Mouse (Mus musculus) cerebellum, adult 2 months (tissue): ENCODE data around the gene Ackr4. TPM values are rescaled to one million over a fixed set of nuclear protein-coding genes. Genes with fewer than 3 reads are reported as not detected.

ENCODE experiments used
- DNase-seq, 2 experiments: peaks; one replicate each; pipeline ENCODE4 v3.0.0; 2021
- H3K27ac ChIP-seq: fragments of 200-500 bp; 2 replicates; pipeline ENCODE4 v1.5.1; 2012; ENCODE audit warnings: low read length, control low read depth, inconsistent platforms; ENCODE audit not compliant: insufficient read depth
- H3K27me3 ChIP-seq: fragments of 200-500 bp; 2 replicates; pipeline ENCODE4 v1.6.1; 2012; ENCODE audit warnings: inconsistent platforms, mild to moderate bottlenecking, low read length, moderate library complexity; ENCODE audit not compliant: control insufficient read depth, insufficient read depth
- H3K4me1 ChIP-seq: fragments of 200-500 bp; 2 replicates; pipeline ENCODE4 v1.6.1; 2011; ENCODE audit warnings: low read length; ENCODE audit not compliant: control insufficient read depth, insufficient read depth
- H3K4me3 ChIP-seq: fragments of 200-500 bp; replicated peaks from 2 replicates; pipeline ENCODE3; 2011; ENCODE audit warnings: mild to moderate bottlenecking, low read depth, low read length, control low read depth; ENCODE audit not compliant: insufficient read depth
- CTCF ChIP-seq: fragments of 200-500 bp; IDR thresholded peaks from 2 replicates; pipeline ENCODE4 v1.5.1; 2011; ENCODE audit warnings: low read depth, mild to moderate bottlenecking, control low read depth, low read length, moderate library complexity, borderline replicate concordance; ENCODE audit not compliant: insufficient read depth
- POLR2A ChIP-seq: fragments of 200-500 bp; IDR thresholded peaks from 2 replicates; pipeline ENCODE4 v1.6.1; 2011; ENCODE audit warnings: low read length, control low read depth, borderline replicate concordance; ENCODE audit not compliant: insufficient read depth
- WGBS: fragments of 180-500 bp; shearing (Covaris S2); methylation state at CpG from one replicate; pipeline ENCODE4 v1.1.7; 2018; 5-methylcytosine and 5-hydroxymethylcytosine counted together
- polyA plus RNA-seq: library from polyadenylated mRNA; depleted of rRNA; stranded (reverse); fragments of >200 nt; gene quantifications from 2 replicates; pipeline ENCODE4 v1.2.3, GENCODE M21; 2012

Gene Ackr4
- polyA plus RNA-seq, 1 experiment, result 2.8 TPM

DNA sequence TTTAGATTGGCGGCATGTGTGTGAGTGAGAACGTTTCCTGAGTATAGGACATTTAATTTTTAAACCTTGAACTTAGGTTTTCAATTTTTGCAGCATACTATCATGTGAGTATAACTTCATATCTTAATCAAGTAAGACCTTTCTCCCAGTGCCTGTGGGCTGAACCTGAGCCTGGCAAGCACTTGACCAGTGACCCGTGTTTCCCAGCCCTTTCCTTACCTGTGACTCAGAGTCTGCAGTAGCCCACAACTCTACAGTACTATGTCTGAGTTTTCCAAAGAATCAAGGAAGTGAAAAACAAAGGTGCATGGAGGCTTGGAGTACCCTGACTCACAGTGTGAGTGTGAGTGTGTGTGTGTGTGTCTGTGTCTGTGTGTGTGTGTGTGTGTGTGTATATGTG lies 46.7 kb downstream of the Ackr4 start:
- 80% methylated on average over 3 of the region's 3 CpGs for WGBS
- Histone ChIP-seq H3K4me1 (no peaks in the 10 kb centered on the region), H3K27me3 (no peaks in the 10 kb centered on the region), H3K4me3 (no peak overlapping the region), H3K27ac (no peak overlapping the region)
- no peak for DNase-seq
- TF ChIP-seq CTCF (no peak), POLR2A (no peak)

GRCm38 (mm10) chr9:104079379-104079778 lies 47.4 kb downstream of the Ackr4 start:
- H3K27ac ChIP-seq, result no peak overlapping the region
- H3K4me3 ChIP-seq, result no peak overlapping the region
- no peaks in the 10 kb centered on the region for H3K4me1 ChIP-seq
- no peaks in the 10 kb centered on the region for H3K27me3 ChIP-seq
- 44% methylated on average over 5 of the region's 5 CpGs for WGBS
- TF ChIP-seq POLR2A (no peak), CTCF (peak; percentile 25; the same call in 1 of the 2 replicates)
- no peak for DNase-seq

DNA sequence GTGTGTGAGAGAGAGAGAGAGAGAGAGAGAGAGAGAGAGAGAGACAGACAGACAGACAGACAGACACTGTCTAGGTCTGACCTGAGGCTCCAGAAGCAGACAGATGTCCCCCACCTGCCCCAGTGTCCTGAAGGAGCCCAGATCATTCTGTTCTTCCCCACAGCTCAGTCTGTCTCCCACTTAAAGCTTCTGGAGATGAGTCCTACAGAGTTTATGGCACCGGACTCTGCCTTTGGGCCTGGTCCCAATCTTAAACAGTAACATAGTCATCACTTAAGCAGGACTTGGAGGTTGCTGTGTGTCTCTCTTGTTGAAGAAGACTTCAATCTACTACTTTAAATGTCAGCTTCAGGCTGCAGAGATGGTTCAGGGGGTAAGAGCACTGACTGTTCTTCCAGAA lies 48.0 kb downstream of the Ackr4 start:
- 88% methylated on average over 1 of the region's 1 CpGs for WGBS
- DNase-seq, result no peak
- Histone ChIP-seq H3K27me3 (no peaks in the 10 kb centered on the region), H3K4me1 (no peaks in the 10 kb centered on the region), H3K27ac (no peak overlapping the region), H3K4me3 (no peak overlapping the region)
- TF ChIP-seq CTCF, result no peak
- TF ChIP-seq POLR2A, result no peak

GRCm38 (mm10) chr9:104075808-104076207 lies 50.9 kb downstream of the Ackr4 start:
- TF ChIP-seq POLR2A, result no peak
- WGBS, result 58% methylated on average over 2 of the region's 2 CpGs

DNA sequence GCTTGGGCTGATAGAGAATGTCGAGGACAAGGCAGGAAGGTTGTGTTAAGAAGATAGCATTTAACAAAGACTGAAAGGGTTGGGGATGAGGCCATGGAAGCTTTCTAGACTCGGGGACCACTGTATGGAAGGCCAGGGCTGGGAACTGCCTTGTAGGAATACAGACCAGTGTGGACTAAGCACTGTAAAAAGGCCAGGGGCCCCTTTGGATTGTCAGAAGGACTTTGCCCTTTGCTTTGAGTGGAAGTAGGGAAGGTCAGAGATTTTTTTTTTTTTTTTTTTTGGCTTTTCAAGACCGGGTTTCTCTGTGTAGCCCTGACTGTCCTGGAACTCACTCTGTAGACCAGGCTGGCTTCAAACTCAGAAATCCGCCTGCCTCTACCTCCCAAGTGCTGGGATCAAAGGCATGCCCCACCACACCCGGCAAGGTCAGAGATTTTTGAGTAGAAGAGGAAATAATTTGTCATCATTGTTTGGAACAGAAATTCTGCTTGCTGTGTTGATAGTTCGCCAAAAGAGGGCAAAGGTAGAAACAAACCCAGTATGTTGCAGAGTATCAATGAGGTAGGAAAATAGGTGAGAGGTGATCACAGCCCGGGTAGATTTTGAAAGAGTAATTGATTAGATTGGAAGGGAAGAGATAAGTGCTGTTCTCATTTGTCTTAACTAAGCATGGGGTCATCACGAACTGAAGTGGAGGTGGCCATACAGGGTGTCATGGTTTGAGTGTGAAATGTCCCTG lies 55.7 kb downstream of the Ackr4 start:
- Histone ChIP-seq H3K4me1 (no peaks in the 10 kb centered on the region), H3K27ac (no peak overlapping the region), H3K27me3 (no peaks in the 10 kb centered on the region), H3K4me3 (no peak overlapping the region)
- no peak for TF ChIP-seq CTCF
- no peak for TF ChIP-seq POLR2A
- no peak for DNase-seq
- 81% methylated on average over 8 of the region's 8 CpGs for WGBS

More at GRCm38 (mm10) chr9:104075808-104076207, 50.9 kb downstream of the Ackr4 start:
- DNase-seq, result no peak
- Histone ChIP-seq H3K4me3 (no peak overlapping the region), H3K4me1 (no peaks in the 10 kb centered on the region), H3K27me3 (no peaks in the 10 kb centered on the region), H3K27ac (no peak overlapping the region)

DNA sequence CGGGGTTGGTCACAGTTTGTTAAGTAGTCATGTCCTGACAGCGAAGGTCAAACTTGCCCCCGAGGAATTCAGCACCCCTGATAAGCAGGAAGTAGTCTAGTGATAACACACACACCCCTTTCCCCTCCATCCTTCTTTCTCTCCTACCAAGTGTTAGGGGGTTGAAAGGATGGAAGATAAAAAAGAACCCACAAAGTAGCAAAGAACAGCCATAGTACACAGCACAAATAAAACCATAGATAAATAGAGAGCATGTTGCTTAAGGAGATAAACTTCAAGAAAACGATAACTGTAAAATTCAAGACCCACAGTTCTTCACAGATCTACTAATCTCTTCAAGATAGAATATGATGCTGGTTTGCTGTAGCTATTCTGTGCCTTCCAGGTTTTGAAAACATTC lies 56.5 kb downstream of the Ackr4 start:
- no peaks in the 10 kb centered on the region for H3K27me3 ChIP-seq
- TF ChIP-seq CTCF (no peak), POLR2A (no peak)
- 84% methylated on average over 4 of the region's 4 CpGs for WGBS
- no peak for DNase-seq
- H3K4me3 ChIP-seq, result no peak overlapping the region
- no peaks in the 10 kb centered on the region for H3K4me1 ChIP-seq
- no peak overlapping the region for H3K27ac ChIP-seq

DNA sequence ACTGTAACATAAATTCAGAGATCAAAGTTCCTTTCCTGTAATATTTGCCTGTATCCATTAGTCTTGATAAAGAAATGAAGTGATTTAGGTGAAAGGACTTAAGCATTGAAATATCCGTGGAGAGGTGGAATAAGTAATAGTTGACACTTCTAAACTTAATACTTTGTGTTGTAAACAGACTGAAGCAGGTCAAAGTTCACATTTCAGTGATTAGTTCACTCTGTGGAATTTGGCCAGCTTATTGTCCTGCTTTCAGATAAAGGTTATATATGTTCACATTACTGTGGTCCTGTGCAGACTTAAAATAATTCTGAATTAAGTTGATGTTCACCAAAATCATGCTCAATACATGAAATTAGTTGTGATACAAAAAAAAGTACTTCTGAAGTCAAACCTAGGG lies 62.2 kb downstream of the Ackr4 start:
- H3K27ac ChIP-seq, result no peak overlapping the region
- no peak overlapping the region for H3K4me3 ChIP-seq
- DNase-seq, result no peak
- WGBS, result 27% methylated on average over 1 of the region's 1 CpGs
- peaks cover 5% of the 10 kb centered on the region for H3K4me1 ChIP-seq
- TF ChIP-seq CTCF (no peak), POLR2A (no peak)
- no peaks in the 10 kb centered on the region for H3K27me3 ChIP-seq

DNA sequence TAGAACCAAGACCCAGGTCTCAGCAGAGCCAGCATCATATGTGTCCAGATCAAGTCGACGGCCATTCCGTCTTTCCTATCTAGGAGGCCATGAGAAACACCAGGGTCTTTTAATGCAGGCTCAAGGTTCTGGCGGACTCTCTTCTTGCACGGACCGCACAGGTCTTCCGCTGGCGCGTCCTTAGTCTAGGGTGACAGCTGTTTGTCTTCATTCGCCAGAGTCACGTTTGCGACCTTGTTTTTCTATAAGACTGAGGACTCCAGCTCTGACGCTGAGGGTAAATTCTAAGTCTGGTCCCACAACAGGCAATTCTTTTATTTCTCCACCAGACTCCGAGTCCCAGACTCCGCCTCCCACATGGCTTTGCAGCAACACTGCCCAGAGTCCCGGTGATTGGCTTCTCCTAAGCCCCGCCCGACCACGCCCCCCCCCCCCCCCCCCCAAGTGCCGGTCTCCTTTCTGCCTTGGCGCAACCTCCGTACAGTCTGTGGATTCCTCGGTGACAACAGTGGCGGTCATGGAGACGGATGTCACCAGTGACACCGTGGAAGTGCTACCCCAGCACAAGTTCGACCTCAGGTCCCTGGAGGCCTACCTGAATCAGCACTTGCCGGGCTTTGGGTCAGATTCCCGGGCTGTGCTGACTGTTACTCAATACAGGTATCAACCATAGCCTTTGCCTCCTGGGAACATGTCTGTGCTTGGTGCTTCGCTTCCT lies 63.3 kb downstream of the Ackr4 start, which contains the start of gene Acad11:
TSS of gene Acad11 (plus strand) at position 134 of the 718 bp plus-strand sequence.
- WGBS, result under 1% methylated on average over 30 of the region's 30 CpGs
- H3K4me3 ChIP-seq, result peak within 1 kb of the TSS; percentile 97
- no peak for TF ChIP-seq CTCF
- peak; percentile 76 for TF ChIP-seq POLR2A
- peak within 1 kb of the TSS; percentile 84 for H3K27ac ChIP-seq
- peaks cover 5% of the 10 kb centered on the region for H3K4me1 ChIP-seq
- no peaks in the 10 kb centered on the region for H3K27me3 ChIP-seq
- DNase-seq, result peak; percentile 88 to 92
